Mouse (Mus musculus): ENCODE results near the gene Vmn1r91. TPM values are rescaled to one million over a fixed set of nuclear protein-coding genes. Genes with fewer than 3 reads are reported as not detected.
"Not testable (repeated sequence)": the region's sequence is repeated elsewhere in the genome, so short reads cannot be mapped to it uniquely, and the experiment has no call there.

Gene Vmn1r91
- not detected in 2 replicates for polyA plus RNA-seq (2012; ENCODE audit: insufficient read depth, low replicate concordance)

GRCm38 (mm10) chr7:20099380-20099779 lies at the start of gene Vmn1r91:
Gene Vmn1r91 (plus strand): TSS chr7:20099680.
- not testable (repeated sequence) for H3K36me3 ChIP-seq (replicated peaks; ENCODE audit: low read length); H3K4me1 ChIP-seq; H3K4me3 ChIP-seq (replicated peaks); H3K27me3 ChIP-seq (replicated peaks); H3K9me3 ChIP-seq

- H3K4me3 ChIP-seq (replicated peaks); H3K36me3 ChIP-seq (replicated peaks; ENCODE audit: low read length); H3K9me3 ChIP-seq; H3K27me3 ChIP-seq (replicated peaks); H3K4me1 ChIP-seq: not testable (repeated sequence)
These were observed 35.4 kb upstream of the Vmn1r91 start for GRCm38 (mm10) chr7:20064100-20064499.

- not testable (repeated sequence) for H3K4me1 ChIP-seq; H3K9me3 ChIP-seq; H3K4me3 ChIP-seq (replicated peaks); H3K27me3 ChIP-seq (replicated peaks); H3K36me3 ChIP-seq (replicated peaks; ENCODE audit: low read length)
These were observed 21.4 kb upstream of the Vmn1r91 start for GRCm38 (mm10) chr7:20078118-20078517.

- H3K4me1 ChIP-seq; H3K4me3 ChIP-seq (replicated peaks); H3K9me3 ChIP-seq; H3K36me3 ChIP-seq (replicated peaks; ENCODE audit: low read length); H3K27me3 ChIP-seq (replicated peaks): not testable (repeated sequence)
These were observed 23.0 kb downstream of the Vmn1r91 start, which contains the start of gene Gm16442 for GRCm38 (mm10) chr7:20122479-20122878. Gene Gm16442 (minus strand): TSS chr7:20122579.

- not testable (repeated sequence) for H3K27me3 ChIP-seq (replicated peaks); H3K9me3 ChIP-seq; H3K36me3 ChIP-seq (replicated peaks; ENCODE audit: low read length); H3K4me3 ChIP-seq (replicated peaks); H3K4me1 ChIP-seq
These were observed 39.5 kb downstream of the Vmn1r91 start, which contains the start of gene Vmn1r93 for GRCm38 (mm10) chr7:20138988-20139387. Gene Vmn1r93 (minus strand): TSS chr7:20139088.

Other genes with a start within 250 kb of the Vmn1r91 start
- 0.12 TPM in 1 of 2 replicates, not detected in the other for gene Gm19345, start 247.7 kb upstream of the Vmn1r91 start, polyA plus RNA-seq (2012; ENCODE audit: insufficient read depth, low replicate concordance)
- gene Ceacam16, start 238.4 kb upstream of the Vmn1r91 start, polyA plus RNA-seq (2012; ENCODE audit: insufficient read depth, low replicate concordance) = 2.0 and 6.1 TPM in 2 replicates
- gene Ceacam19, start 211.7 kb upstream of the Vmn1r91 start, polyA plus RNA-seq (2012; ENCODE audit: insufficient read depth, low replicate concordance) = not detected in 2 replicates
- gene Pvr, start 178.5 kb upstream of the Vmn1r91 start, polyA plus RNA-seq (2012; ENCODE audit: insufficient read depth, low replicate concordance) = 0.34 TPM in 1 of 2 replicates, not detected in the other
- not detected in 2 replicates for gene Igsf23, start 148.9 kb upstream of the Vmn1r91 start, polyA plus RNA-seq (2012; ENCODE audit: insufficient read depth, low replicate concordance)
- gene Ceacam20, start 134.3 kb upstream of the Vmn1r91 start, polyA plus RNA-seq (2012; ENCODE audit: insufficient read depth, low replicate concordance) = not detected in 2 replicates
- not detected in 2 replicates for gene Nlrp9b, start 108.2 kb upstream of the Vmn1r91 start, polyA plus RNA-seq (2012; ENCODE audit: insufficient read depth, low replicate concordance)
- gene Gm16442, start 22.9 kb downstream of the Vmn1r91 start, polyA plus RNA-seq (2012; ENCODE audit: insufficient read depth, low replicate concordance) = not detected in 2 replicates
- gene Vmn1r93, start 39.4 kb downstream of the Vmn1r91 start, polyA plus RNA-seq (2012; ENCODE audit: insufficient read depth, low replicate concordance) = not detected in 2 replicates
- gene Vmn1r94, start 68.7 kb downstream of the Vmn1r91 start, polyA plus RNA-seq (2012; ENCODE audit: insufficient read depth, low replicate concordance) = not detected in 2 replicates
- gene Vmn1r95, start 94.0 kb downstream of the Vmn1r91 start, polyA plus RNA-seq (2012; ENCODE audit: insufficient read depth, low replicate concordance) = not detected in 2 replicates
- not detected in 2 replicates for gene Gm6164, start 105.9 kb downstream of the Vmn1r91 start, polyA plus RNA-seq (2012; ENCODE audit: insufficient read depth, low replicate concordance)
- gene Gm4498, start 134.1 kb downstream of the Vmn1r91 start, polyA plus RNA-seq (2012; ENCODE audit: insufficient read depth, low replicate concordance) = not detected in 2 replicates
- not detected in 2 replicates for gene Gm5890, start 163.2 kb downstream of the Vmn1r91 start, polyA plus RNA-seq (2012; ENCODE audit: insufficient read depth, low replicate concordance)
- not detected in 2 replicates for gene Gm4133, start 234.4 kb downstream of the Vmn1r91 start, polyA plus RNA-seq (2012; ENCODE audit: insufficient read depth, low replicate concordance)